Mouse (Mus musculus) embryonic facial prominence, embryonic 11.5 days (tissue): ENCODE results near the gene Rab5if. TPM values are rescaled to one million over a fixed set of nuclear protein-coding genes. Genes with fewer than 3 reads are reported as not detected.

Source experiments
- ATAC-seq: fragments of 200-750 bp; cut with Nextera tagmentation; replicated peaks from 2 replicates; pipeline ENCODE4 v1.8.0; 2017; ENCODE audit warnings: low read depth; ENCODE audit not compliant: insufficient number of reproducible peaks, low FRiP score, low TSS enrichment
- DNase-seq: peaks from one replicate; pipeline ENCODE4 v3.0.0-alpha.2; 2015; ENCODE audit warnings: low spot score
- H3K27ac ChIP-seq: fragments of 300-500 bp; sonication (generic); replicated peaks from 2 replicates; pipeline ENCODE4 v1.5.1; 2014; ENCODE audit warnings: mild to moderate bottlenecking, low read depth, low read length, control low read depth
- H3K27me3 ChIP-seq: fragments of 300-500 bp; sonication (generic); 2 replicates; pipeline ENCODE4 v1.6.1; 2014; ENCODE audit warnings: mild to moderate bottlenecking, low read length, moderate library complexity, mixed read lengths; ENCODE audit not compliant: control insufficient read depth, insufficient read depth
- H3K36me3 ChIP-seq: fragments of 300-500 bp; sonication (generic); replicated peaks from 2 replicates; pipeline ENCODE4 v1.6.1; 2014; ENCODE audit warnings: low read depth, mild to moderate bottlenecking, low read length, moderate library complexity, mixed read lengths; ENCODE audit not compliant: control insufficient read depth, insufficient read depth
- H3K4me1 ChIP-seq: fragments of 300-500 bp; sonication (generic); 2 replicates; pipeline ENCODE4 v1.6.1; 2014; ENCODE audit warnings: low read length, mixed read lengths; ENCODE audit not compliant: control insufficient read depth, insufficient read depth
- H3K4me2 ChIP-seq: fragments of 300-500 bp; sonication (generic); 2 replicates; pipeline ENCODE4 v1.6.1; 2014; ENCODE audit warnings: low read depth, mild to moderate bottlenecking, control low read depth, low read length, moderate library complexity
- H3K4me3 ChIP-seq: fragments of 300-500 bp; sonication (generic); 2 replicates; pipeline ENCODE4 v1.5.1; 2014; ENCODE audit warnings: low read depth, low read length, control low read depth
- H3K9ac ChIP-seq: fragments of 300-500 bp; sonication (generic); replicated peaks from 2 replicates; pipeline ENCODE4 v1.6.1; 2014; ENCODE audit warnings: mild to moderate bottlenecking, control low read depth, low read length
- H3K9me3 ChIP-seq: fragments of 300-500 bp; sonication (generic); replicated peaks from 2 replicates; pipeline ENCODE4 v1.6.1; 2016; ENCODE audit warnings: mild to moderate bottlenecking, low read length, inconsistent platforms, mixed read lengths; ENCODE audit not compliant: control insufficient read depth
- WGBS: fragments of 180-500 bp; shearing (Covaris S2); extraction: QIAGEN DNeasy Blood & Tissue Kit; methylation state at CpG from one replicate; pipeline ENCODE4 v1.1.7; 2014; 5-methylcytosine and 5-hydroxymethylcytosine counted together
- polyA plus RNA-seq: library from polyadenylated mRNA; unstranded; fragments of >200 nt; fragmentation: Nextera tagmentation; extraction: Ambion mirVana; gene quantifications from 2 replicates; pipeline ENCODE4 v1.2.1, GENCODE M21; 2014

Rab5if gene
- polyA plus RNA-seq, 1 experiment from 2014 or later: 217 TPM

DNA sequence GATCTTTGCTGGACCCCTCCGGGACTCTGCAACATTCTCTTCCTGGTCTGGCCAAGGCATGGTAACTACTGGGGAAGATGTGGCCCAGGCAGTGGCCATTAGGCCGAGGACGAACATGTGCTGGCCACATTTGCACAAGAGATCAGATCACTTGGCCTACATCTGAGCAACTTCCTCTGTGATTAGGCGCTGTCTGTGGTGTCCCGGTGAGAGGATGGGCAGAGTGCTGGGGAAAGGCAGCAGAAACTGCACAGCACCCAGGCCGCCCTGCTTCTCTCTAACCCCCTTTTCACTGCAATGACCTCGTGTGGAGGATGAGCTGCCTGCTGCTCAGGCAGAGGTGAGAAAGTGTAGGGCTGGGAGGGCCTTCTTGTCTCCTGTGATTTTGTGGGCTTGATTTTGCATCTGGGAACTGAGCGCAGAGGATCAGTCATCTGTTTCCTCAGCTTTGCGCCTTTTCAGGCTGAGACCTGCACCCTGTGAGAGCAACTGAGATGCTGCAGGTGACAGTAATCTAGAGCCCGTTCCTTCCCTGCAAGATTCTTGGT, 23.2 kb downstream of the Rab5if start:
- WGBS: 66% methylated on average over 10 of the region's 10 CpGs
- no peak overlapping the region for H3K4me3 ChIP-seq
- H3K9me3 ChIP-seq: no peaks in the 10 kb centered on the region
- no peak for DNase-seq
- H3K4me2 ChIP-seq: no peak overlapping the region
- H3K27me3 ChIP-seq: no peaks in the 10 kb centered on the region
- no peak for ATAC-seq
- no peaks in the 10 kb centered on the region for H3K36me3 ChIP-seq
- no peak overlapping the region for H3K27ac ChIP-seq
- H3K9ac ChIP-seq: no peak overlapping the region
- no peaks in the 10 kb centered on the region for H3K4me1 ChIP-seq

DNA sequence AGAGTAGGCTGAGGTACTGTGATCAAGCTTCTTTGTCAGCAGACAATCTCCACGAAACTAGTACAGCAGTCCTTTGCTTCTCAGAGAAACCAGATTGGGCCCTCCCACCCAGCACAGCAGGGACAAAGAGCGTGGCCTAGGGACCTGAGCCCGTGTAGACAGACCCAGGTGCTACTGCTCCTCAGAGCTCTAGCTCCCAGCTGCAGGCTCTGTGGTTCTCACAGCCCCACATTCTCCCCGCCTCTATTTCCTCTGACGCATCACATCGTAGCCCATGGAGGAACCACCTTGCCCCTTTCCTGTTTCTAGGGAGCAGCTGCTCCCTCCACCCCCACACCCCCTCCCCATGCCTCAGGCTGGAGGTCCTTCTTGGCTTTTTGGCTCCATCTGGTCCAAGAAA, 24.1 kb downstream of the Rab5if start, which contains the start of gene Sla2:
Gene Sla2, minus strand, starts transcription at position 176 of the 400 bp plus-strand sequence.
- 72% methylated on average over 6 of the region's 6 CpGs for WGBS
- no peaks in the 10 kb centered on the region for H3K9me3 ChIP-seq
- no peak within 1 kb of the TSS for H3K27ac ChIP-seq
- H3K4me3 ChIP-seq: no peak within 1 kb of the TSS
- H3K27me3 ChIP-seq: no peaks in the 10 kb centered on the region
- no peaks in the 10 kb centered on the region for H3K36me3 ChIP-seq
- H3K9ac ChIP-seq: no peak within 1 kb of the TSS
- ATAC-seq: no peak
- no peak for DNase-seq
- no peaks in the 10 kb centered on the region for H3K4me1 ChIP-seq
- H3K4me2 ChIP-seq: no peak within 1 kb of the TSS

DNA sequence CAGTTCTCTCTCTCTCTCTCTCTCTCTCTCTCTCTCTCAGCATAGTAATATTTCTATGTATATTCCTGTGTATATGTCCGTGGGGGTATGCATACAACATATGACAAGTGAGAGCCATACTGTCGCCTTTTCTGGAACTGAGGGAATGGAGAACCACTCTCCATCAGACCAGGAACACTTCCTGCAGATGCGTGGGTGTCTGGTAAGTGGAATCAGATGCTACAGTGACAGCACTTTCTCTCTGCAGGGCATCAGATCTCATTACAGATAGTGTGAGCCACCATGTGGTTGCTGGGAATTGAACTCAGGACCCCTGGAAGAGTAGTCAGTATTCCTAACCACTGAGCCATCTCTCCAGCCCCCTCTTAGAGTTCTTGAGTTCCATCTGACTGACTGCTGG, 25.6 kb downstream of the Rab5if start:
- Histone ChIP-seq H3K27ac (no peak overlapping the region), H3K4me1 (no peaks in the 10 kb centered on the region), H3K36me3 (no peaks in the 10 kb centered on the region), H3K4me2 (no peak overlapping the region), H3K27me3 (no peaks in the 10 kb centered on the region), H3K4me3 (no peak overlapping the region), H3K9me3 (no peaks in the 10 kb centered on the region), H3K9ac (no peak overlapping the region)
- ATAC-seq (no peak), DNase-seq (no peak)
- WGBS: 62% methylated on average over 3 of the region's 3 CpGs

DNA sequence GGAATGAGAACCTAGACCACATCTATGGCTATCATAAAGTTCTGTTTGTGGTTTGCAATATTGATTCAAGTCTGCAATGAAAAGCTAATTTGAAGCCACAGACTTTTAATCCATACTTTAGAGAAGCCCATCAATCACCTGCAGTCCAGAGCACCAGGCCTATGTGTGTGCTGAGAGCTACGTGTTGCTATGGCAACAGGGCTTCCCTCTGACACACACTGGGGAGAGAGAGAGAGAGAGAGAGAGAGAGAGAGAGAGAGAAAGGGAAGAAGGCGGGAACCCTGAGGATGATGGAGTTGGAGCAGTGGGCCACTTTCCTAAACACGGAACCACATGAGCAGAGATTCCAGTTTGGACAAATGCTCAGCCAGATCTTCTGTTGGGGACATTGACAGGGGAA, 29.3 kb downstream of the Rab5if start:
- Histone ChIP-seq H3K9me3 (no peaks in the 10 kb centered on the region), H3K36me3 (no peaks in the 10 kb centered on the region), H3K4me2 (no peak overlapping the region), H3K9ac (no peak overlapping the region), H3K4me3 (no peak overlapping the region), H3K27me3 (no peaks in the 10 kb centered on the region), H3K27ac (no peak overlapping the region), H3K4me1 (no peaks in the 10 kb centered on the region)
- ATAC-seq (no peak), DNase-seq (peak; percentile 39)
- WGBS: 57% methylated on average over 3 of the region's 3 CpGs

DNA sequence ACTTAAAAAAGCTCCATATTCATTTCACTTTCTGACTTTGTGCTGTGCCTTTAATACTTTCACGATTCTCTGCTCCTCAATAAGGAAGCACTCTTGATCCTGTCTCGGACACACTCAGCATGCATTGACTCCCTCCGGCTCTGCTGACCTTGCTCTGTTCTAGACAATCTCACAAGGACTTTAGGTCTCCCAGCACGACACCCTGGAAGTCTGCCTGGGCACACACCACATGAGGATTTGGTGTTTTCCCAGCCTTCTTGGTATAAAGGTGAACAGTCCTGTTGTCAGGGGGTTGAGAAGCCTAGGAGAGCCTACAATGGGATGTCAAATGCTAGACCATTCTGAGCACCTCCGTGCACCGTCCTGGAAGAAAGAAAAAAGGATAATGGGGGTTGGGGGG, 29.9 kb downstream of the Rab5if start:
- H3K4me3 ChIP-seq: no peak overlapping the region
- no peaks in the 10 kb centered on the region for H3K36me3 ChIP-seq
- ATAC-seq (no peak), DNase-seq (no peak)
- H3K9me3 ChIP-seq: no peaks in the 10 kb centered on the region
- 79% methylated on average over 6 of the region's 6 CpGs for WGBS
- H3K4me1 ChIP-seq: no peaks in the 10 kb centered on the region
- H3K27me3 ChIP-seq: no peaks in the 10 kb centered on the region
- no peak overlapping the region for H3K9ac ChIP-seq
- no peak overlapping the region for H3K27ac ChIP-seq
- no peak overlapping the region for H3K4me2 ChIP-seq

DNA sequence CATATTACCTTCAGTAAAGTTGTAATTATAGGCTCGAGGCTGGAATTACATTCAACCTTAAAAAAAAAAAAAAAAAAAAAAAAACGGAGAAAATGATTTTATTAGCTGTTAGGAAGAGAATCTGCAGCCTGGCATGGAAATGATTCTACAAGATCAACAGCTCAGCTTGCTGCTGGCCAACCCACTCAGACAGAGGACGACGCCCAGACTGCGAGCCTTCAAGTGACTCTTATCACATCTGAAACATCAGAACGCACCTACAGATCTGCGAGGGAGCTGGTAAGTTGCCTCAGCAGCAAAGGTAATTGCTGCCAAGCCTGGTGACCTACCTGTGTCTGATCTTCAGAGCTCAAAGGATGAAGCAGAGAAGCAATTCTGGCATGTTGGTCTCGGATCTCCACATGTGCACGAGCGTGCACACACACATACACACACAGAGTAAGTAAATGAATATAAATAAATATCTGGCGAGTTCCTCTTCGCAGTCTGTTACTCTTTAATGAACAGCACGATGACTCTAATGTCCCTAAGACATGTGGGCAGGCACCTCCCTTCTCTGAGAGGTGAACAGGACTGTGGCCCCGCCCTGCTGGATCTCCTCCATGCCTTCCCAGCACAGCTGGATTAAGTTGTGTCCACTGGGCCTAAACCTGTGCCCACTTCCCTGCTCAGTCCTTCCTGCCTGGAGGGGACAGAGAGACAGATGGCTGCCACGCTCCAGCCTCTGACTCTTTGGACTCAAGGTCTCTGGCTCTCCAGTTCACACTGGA, 31.8 kb downstream of the Rab5if start:
- H3K9me3 ChIP-seq: no peaks in the 10 kb centered on the region
- H3K4me2 ChIP-seq: no peak overlapping the region
- ATAC-seq (no peak), DNase-seq (no peak)
- H3K36me3 ChIP-seq: no peaks in the 10 kb centered on the region
- no peaks in the 10 kb centered on the region for H3K4me1 ChIP-seq
- no peak overlapping the region for H3K4me3 ChIP-seq
- WGBS: 81% methylated on average over 15 of the region's 15 CpGs
- H3K27me3 ChIP-seq: no peaks in the 10 kb centered on the region
- no peak overlapping the region for H3K27ac ChIP-seq
- no peak overlapping the region for H3K9ac ChIP-seq

DNA sequence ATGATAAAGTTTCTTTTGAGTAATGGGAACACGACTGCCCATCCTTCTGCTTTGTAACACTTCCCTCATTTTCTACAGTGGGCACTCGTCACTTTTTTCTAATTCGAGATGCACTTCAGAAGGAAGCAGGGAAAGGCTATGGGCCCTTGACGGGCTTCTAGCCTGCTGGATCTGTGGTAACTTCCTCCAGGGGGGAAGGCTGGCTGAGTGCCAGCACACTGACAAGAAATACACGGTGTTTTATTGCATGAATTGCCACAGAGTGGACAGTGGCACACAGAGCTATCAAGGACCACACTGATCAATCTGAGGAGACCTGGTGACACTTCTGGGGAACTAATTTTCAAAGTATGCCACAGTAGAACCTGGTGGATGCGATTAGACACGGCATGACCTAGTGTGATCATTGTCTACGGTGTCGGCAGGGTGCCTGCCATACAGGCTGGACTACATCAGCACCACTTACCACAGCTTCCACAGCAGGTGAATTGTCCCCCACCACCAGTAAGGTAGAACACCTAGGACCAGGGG, 33.5 kb downstream of the Rab5if start:
- Histone ChIP-seq H3K36me3 (no peaks in the 10 kb centered on the region), H3K9ac (no peak overlapping the region), H3K4me1 (no peaks in the 10 kb centered on the region), H3K9me3 (no peaks in the 10 kb centered on the region), H3K27me3 (no peaks in the 10 kb centered on the region), H3K4me2 (no peak overlapping the region), H3K4me3 (no peak overlapping the region), H3K27ac (no peak overlapping the region)
- DNase-seq: no peak
- no peak for ATAC-seq
- WGBS: 85% methylated on average over 9 of the region's 9 CpGs

DNA sequence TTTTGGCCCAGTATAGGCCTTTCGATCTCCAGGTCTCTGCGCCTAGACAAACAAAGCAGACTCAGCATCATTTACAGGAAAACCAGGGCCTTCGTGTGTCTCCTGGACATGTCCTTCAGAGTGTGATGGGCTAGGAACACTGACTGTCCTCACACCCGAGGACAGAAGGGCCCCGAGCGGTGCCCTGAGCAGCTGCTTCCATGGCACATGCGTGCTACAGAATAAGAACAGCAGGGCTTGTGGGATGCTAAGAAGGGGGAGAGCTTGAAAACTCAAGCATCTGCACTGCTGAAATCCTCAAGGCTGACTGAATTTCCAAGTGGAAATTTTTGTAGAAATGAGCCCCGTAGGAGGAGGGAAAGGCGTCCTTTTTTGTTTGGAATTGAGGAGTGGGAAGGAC, 34.1 kb downstream of the Rab5if start:
- Histone ChIP-seq H3K9me3 (no peaks in the 10 kb centered on the region), H3K4me3 (no peak overlapping the region), H3K36me3 (no peaks in the 10 kb centered on the region), H3K27ac (no peak overlapping the region), H3K4me1 (no peaks in the 10 kb centered on the region), H3K9ac (no peak overlapping the region), H3K4me2 (no peak overlapping the region), H3K27me3 (no peaks in the 10 kb centered on the region)
- ATAC-seq: no peak
- no peak for DNase-seq
- WGBS: 89% methylated on average over 9 of the region's 9 CpGs
